Comparison of ENCODE assay signal across 11 mouse cellular contexts in genomic region chr4:31924301-31925185, GRCm38 (mm10). TPM values are rescaled to one million over a fixed set of nuclear protein-coding genes. Genes with fewer than 3 reads are reported as not detected.
DNase-seq lines count a peak whose midpoint lies in the region; ATAC-seq and TF ChIP-seq lines count a peak whose summit lies in the region.
"Had no signal": no experiment of that assay in that cellular context is flagged by ENCODE, and none has a peak within 500 bp of the region (broad histone marks: within the 10 kb centered on the region; RNA-seq: fewer than 3 reads in every experiment).

No protein-coding gene starts in this region.

- intact Hi-C loops in gastrocnemius, postnatal 36 days (cut with DNase I): no loop called here

- peak; percentile 45 for TF ChIP-seq CTCF in forebrain, postnatal 0 days (IDR thresholded peaks at IDR 0.05; ENCODE audit: low read depth)
- TF ChIP-seq CTCF in midbrain, postnatal 0 days (IDR thresholded peaks at IDR 0.05): peak; percentile 67

- no peak overlapping the region for H3K4me3 ChIP-seq in hindbrain, embryonic 11.5 days (ENCODE audit: low read depth, low read length)
- no peak overlapping the region for H3K4me3 ChIP-seq in hindbrain, embryonic 12.5 days
- H3K4me3 ChIP-seq in forebrain, postnatal 0 days (ENCODE audit: low read depth, low read length): no peak overlapping the region
- H3K4me3 ChIP-seq in midbrain, postnatal 0 days (ENCODE audit: low read depth, low read length): no peak overlapping the region

- no peak overlapping the region for H3K27ac ChIP-seq in hindbrain, embryonic 11.5 days (ENCODE audit: low read depth, low read length)
- H3K27ac ChIP-seq in hindbrain, embryonic 12.5 days: no peak overlapping the region
- peak overlapping the region; percentile 40; the same call in 1 of the 2 replicates for H3K27ac ChIP-seq in forebrain, postnatal 0 days (ENCODE audit: low read depth, low read length)
- H3K27ac ChIP-seq in midbrain, postnatal 0 days (ENCODE audit: low read depth, low read length): no peak overlapping the region

- H3K4me1 ChIP-seq in hindbrain, embryonic 11.5 days (replicated peaks; ENCODE audit: control insufficient read depth, insufficient read depth, low read length): no peaks in the 10 kb centered on the region
- no peaks in the 10 kb centered on the region for H3K4me1 ChIP-seq in hindbrain, embryonic 12.5 days
- H3K4me1 ChIP-seq in forebrain, postnatal 0 days (ENCODE audit: insufficient read depth): no peaks in the 10 kb centered on the region
- H3K4me1 ChIP-seq in midbrain, postnatal 0 days (ENCODE audit: insufficient read depth, low read length): no peaks in the 10 kb centered on the region

- 44% methylated on average over 14 of the region's 14 CpGs for WGBS in hindbrain, embryonic 11.5 days
- WGBS in hindbrain, embryonic 12.5 days: 38% methylated on average over 14 of the region's 14 CpGs
- WGBS in forebrain, postnatal 0 days: 34% methylated on average over 14 of the region's 14 CpGs
- WGBS in midbrain, postnatal 0 days: 34% methylated on average over 14 of the region's 14 CpGs

- H3K4me2 ChIP-seq in hindbrain, embryonic 11.5 days (replicated peaks; ENCODE audit: low read depth, low read length): no peak overlapping the region
- H3K4me2 ChIP-seq in hindbrain, embryonic 12.5 days (replicated peaks): no peak overlapping the region
- H3K4me2 ChIP-seq in forebrain, postnatal 0 days (ENCODE audit: low read depth): peak overlapping the region; percentile 17; the same call in 1 of the 2 replicates
- no peak overlapping the region for H3K4me2 ChIP-seq in midbrain, postnatal 0 days (ENCODE audit: low read depth, low read length, poor library complexity, severe bottlenecking)
- H3K4me2 ChIP-seq: liver, embryonic 11.5 days had no signal

- ATAC-seq in hindbrain, embryonic 11.5 days (ENCODE audit: low FRiP score): peak; percentile 49; the same call in 1 of the 2 replicates
- no peak for ATAC-seq in hindbrain, embryonic 12.5 days (ENCODE audit: low FRiP score)
- ATAC-seq in forebrain, postnatal 0 days: peak; percentile 36; the same call in 1 of the 2 replicates
- no peak for ATAC-seq in midbrain, postnatal 0 days (ENCODE audit: low FRiP score)

- no peak overlapping the region for H3K9ac ChIP-seq in hindbrain, embryonic 11.5 days (ENCODE audit: low read depth, low read length)
- no peak overlapping the region for H3K9ac ChIP-seq in hindbrain, embryonic 12.5 days
- H3K9ac ChIP-seq in forebrain, postnatal 0 days: 0 out of 2 replicates have a peak overlapping the region, but pooled peaks have one; percentile 33
- no peak overlapping the region for H3K9ac ChIP-seq in midbrain, postnatal 0 days (replicated peaks; ENCODE audit: low read length, poor library complexity, severe bottlenecking)

- no peaks in the 10 kb centered on the region for H3K9me3 ChIP-seq in hindbrain, embryonic 11.5 days (ENCODE audit: control insufficient read depth, low read length)
- no peaks in the 10 kb centered on the region for H3K9me3 ChIP-seq in hindbrain, embryonic 12.5 days (replicated peaks)
- H3K9me3 ChIP-seq in forebrain, postnatal 0 days (ENCODE audit: low read length): no peaks in the 10 kb centered on the region
- no peaks in the 10 kb centered on the region for H3K9me3 ChIP-seq in midbrain, postnatal 0 days (ENCODE audit: low read length)

- peak; percentile 22 for DNase-seq in hindbrain, embryonic 11.5 days (ENCODE audit: low spot score)
- DNase-seq in NIH3T3 (ENCODE audit: low read depth): peak; percentile 30
- no peak for DNase-seq in forebrain, postnatal 0 days
- peak; percentile 27 for DNase-seq in midbrain, postnatal 0 days (ENCODE audit: low spot score)
- no peak for DNase-seq in gastrocnemius, postnatal 36 days
- DNase-seq in cerebellum, adult 9-11 months: no peak
- DNase-seq in B cell, adult 2 months: no peak
- DNase-seq: gastrocnemius, postnatal 14 days; heart, postnatal 14 days had no signal

- H3K27me3 ChIP-seq in hindbrain, embryonic 11.5 days (ENCODE audit: control insufficient read depth, insufficient read depth, low read length): no peaks in the 10 kb centered on the region
- no peaks in the 10 kb centered on the region; the same call in 1 of the 2 replicates for H3K27me3 ChIP-seq in hindbrain, embryonic 12.5 days
- H3K27me3 ChIP-seq in forebrain, postnatal 0 days (ENCODE audit: insufficient read depth, low read length): no peaks in the 10 kb centered on the region
- H3K27me3 ChIP-seq in midbrain, postnatal 0 days (ENCODE audit: insufficient read depth, low read length): peaks cover 8% of the 10 kb centered on the region; the same call in 1 of the 2 replicates

- H3K36me3 ChIP-seq in hindbrain, embryonic 11.5 days (ENCODE audit: control insufficient read depth, insufficient read depth, low read length): no peaks in the 10 kb centered on the region
- H3K36me3 ChIP-seq in hindbrain, embryonic 12.5 days: no peaks in the 10 kb centered on the region
- H3K36me3 ChIP-seq in forebrain, postnatal 0 days (ENCODE audit: insufficient read depth): no peaks in the 10 kb centered on the region
- no peaks in the 10 kb centered on the region for H3K36me3 ChIP-seq in midbrain, postnatal 0 days (ENCODE audit: insufficient read depth, low read length)

RNA-seq across cellular contexts. Expression of gene Map3k7, which starts 39.4 kb away (rescaled TPM):
- polyA plus RNA-seq in hindbrain, embryonic 11.5 days (2014; fragmentation: Nextera tagmentation; extraction: Ambion mirVana): 45.8 and 52.4 TPM in 2 replicates
- 49.2 and 53.9 TPM in 2 replicates for polyA plus RNA-seq in hindbrain, embryonic 12.5 days (2016; fragmentation: Nextera tagmentation; extraction: Ambion mirVana)
- 45.3 and 53.6 TPM in 2 replicates for total RNA-seq in forebrain, postnatal 0 days (2014; rRNA removed)
- polyA plus RNA-seq in forebrain, postnatal 0 days (2015; fragmentation: Nextera tagmentation; extraction: Ambion mirVana): 15.9 and 17.6 TPM in 2 replicates
- total RNA-seq in midbrain, postnatal 0 days (2014; rRNA removed): 38.7 and 40.7 TPM in 2 replicates
- polyA plus RNA-seq in midbrain, postnatal 0 days (2015; fragmentation: Nextera tagmentation; extraction: Ambion mirVana): 13.1 and 15.5 TPM in 2 replicates
- total RNA-seq in gastrocnemius, postnatal 36 days (2021): 10 to 100 TPM; 30.8 to 33.9 TPM

Comparison
In these comparisons a context has a peak if more than half of its experiments do, and no peak if none do; other contexts are left out.
1. ATAC-seq: peak in hindbrain, embryonic 11.5 days (single experiment) and forebrain, postnatal 0 days (single experiment); none in hindbrain, embryonic 12.5 days (single experiment) and midbrain, postnatal 0 days (single experiment).
2. DNase-seq: peak in hindbrain, embryonic 11.5 days (single experiment), NIH3T3 (single experiment) and midbrain, postnatal 0 days (single experiment); none in forebrain, postnatal 0 days (single experiment), gastrocnemius, postnatal 36 days (0 of 2), cerebellum, adult 9-11 months (single experiment) and B cell, adult 2 months (0 of 2).